Mouse (Mus musculus) cerebellum, adult 2 months (tissue): Measurements from ENCODE around the gene Ncor2.

Experiments used
- CTCF ChIP-seq: fragments of 200-500 bp; IDR thresholded peaks from 2 replicates; pipeline ENCODE4 v1.5.1; 2011; ENCODE audit warnings: low read depth, mild to moderate bottlenecking, control low read depth, low read length, moderate library complexity, borderline replicate concordance; ENCODE audit not compliant: insufficient read depth
- POLR2A ChIP-seq: fragments of 200-500 bp; IDR thresholded peaks from 2 replicates; pipeline ENCODE4 v1.6.1; 2011; ENCODE audit warnings: low read length, control low read depth, borderline replicate concordance; ENCODE audit not compliant: insufficient read depth

GRCm38 (mm10) chr5:124969790-124970189 is 209.2 kb downstream of the Ncor2 start:
- TF ChIP-seq POLR2A (no peak), CTCF (no peak)
